Mouse (Mus musculus): ENCODE data around the gene Ezh1. TPM values are rescaled to one million over a fixed set of nuclear protein-coding genes. Genes with fewer than 3 reads are reported as not detected.
A peak's percentile ranks its signal among the peaks of the same experiment; 100 is the strongest.

Ezh1 gene
- polyA plus RNA-seq, 1 experiment from 2014 or later, result 14.8 TPM

GRCm38 (mm10) chr11:101262272-101262967 is 36.2 kb upstream of the Ezh1 start:
- WGBS, result 4% methylated on average over 24 of the region's 24 CpGs
- ATAC-seq (ENCODE audit: low read depth), result no peak
- H3K27me3 ChIP-seq (replicated peaks; ENCODE audit: control insufficient read depth, insufficient read depth, low read length), result peaks cover 45% of the 10 kb centered on the region
- H3K9me3 ChIP-seq (ENCODE audit: control insufficient read depth, low read length), result no peaks in the 10 kb centered on the region
- peak overlapping the region; percentile 45; the same call in 1 of the 2 replicates for H3K9ac ChIP-seq (ENCODE audit: low read depth, low read length)
- H3K36me3 ChIP-seq (ENCODE audit: control insufficient read depth, insufficient read depth, low read length), result 0 out of 2 replicates have a peak, but pooled peaks cover 5% of the 10 kb centered on the region
- H3K4me3 ChIP-seq (ENCODE audit: low read depth, low read length), result peak overlapping the region; percentile 61
- H3K27ac ChIP-seq (replicated peaks; ENCODE audit: low read depth, low read length), result no peak overlapping the region
- DNase-seq (ENCODE audit: low spot score), result no peak
- peaks cover 38% of the 10 kb centered on the region for H3K4me1 ChIP-seq (ENCODE audit: control insufficient read depth, insufficient read depth, low read length)
- H3K4me2 ChIP-seq (ENCODE audit: low read depth, low read length), result peak overlapping the region; percentile 95

- peaks cover 43% of the 10 kb centered on the region for H3K27me3 ChIP-seq (replicated peaks; ENCODE audit: control insufficient read depth, insufficient read depth, low read length)
- H3K4me3 ChIP-seq (ENCODE audit: low read depth, low read length), result peak overlapping the region; percentile 61
- 0 out of 2 replicates have a peak, but pooled peaks cover 12% of the 10 kb centered on the region for H3K36me3 ChIP-seq (ENCODE audit: control insufficient read depth, insufficient read depth, low read length)
- DNase-seq (ENCODE audit: low spot score) (no peak), ATAC-seq (ENCODE audit: low read depth) (peak; percentile 52; the same call in 1 of the 2 replicates)
- H3K27ac ChIP-seq (replicated peaks; ENCODE audit: low read depth, low read length), result peak overlapping the region; percentile 70
- H3K4me1 ChIP-seq (ENCODE audit: control insufficient read depth, insufficient read depth, low read length), result peaks cover 38% of the 10 kb centered on the region
- H3K9ac ChIP-seq (ENCODE audit: low read depth, low read length), result peak overlapping the region; percentile 70
- peak overlapping the region; percentile 95 for H3K4me2 ChIP-seq (ENCODE audit: low read depth, low read length)
- no peaks in the 10 kb centered on the region for H3K9me3 ChIP-seq (ENCODE audit: control insufficient read depth, low read length)
- under 1% methylated on average over 22 of the region's 30 CpGs for WGBS
Observed at GRCm38 (mm10) chr11:101260826-101261380, 34.6 kb upstream of the Ezh1 start.

GRCm38 (mm10) chr11:101259948-101260825 is 33.9 kb upstream of the Ezh1 start, which contains the start of gene Wnk4:
Gene Wnk4, plus strand, starts transcription at chr11:101260567.
- peak within 1 kb of the TSS; percentile 61 for H3K4me3 ChIP-seq (ENCODE audit: low read depth, low read length)
- under 1% methylated on average over 20 of the region's 43 CpGs for WGBS
- ATAC-seq (ENCODE audit: low read depth), result peak; percentile 89
- H3K36me3 ChIP-seq (ENCODE audit: control insufficient read depth, insufficient read depth, low read length), result 0 out of 2 replicates have a peak, but pooled peaks cover 14% of the 10 kb centered on the region
- H3K4me1 ChIP-seq (ENCODE audit: control insufficient read depth, insufficient read depth, low read length), result peaks cover 37% of the 10 kb centered on the region
- H3K27me3 ChIP-seq (replicated peaks; ENCODE audit: control insufficient read depth, insufficient read depth, low read length), result peaks cover 38% of the 10 kb centered on the region
- H3K4me2 ChIP-seq (ENCODE audit: low read depth, low read length), result peak within 1 kb of the TSS; percentile 95
- no peaks in the 10 kb centered on the region for H3K9me3 ChIP-seq (ENCODE audit: control insufficient read depth, low read length)
- peak within 1 kb of the TSS; percentile 70 for H3K9ac ChIP-seq (ENCODE audit: low read depth, low read length)
- peak within 1 kb of the TSS; percentile 70 for H3K27ac ChIP-seq (replicated peaks; ENCODE audit: low read depth, low read length)
- DNase-seq (ENCODE audit: low spot score), result peak; percentile 89

- Histone ChIP-seq H3K4me1 (ENCODE audit: control insufficient read depth, insufficient read depth, low read length) (peaks cover 30% of the 10 kb centered on the region), H3K4me2 (ENCODE audit: low read depth, low read length) (peak overlapping the region; percentile 95), H3K27me3 (replicated peaks; ENCODE audit: control insufficient read depth, insufficient read depth, low read length) (peaks cover 30% of the 10 kb centered on the region), H3K27ac (replicated peaks; ENCODE audit: low read depth, low read length) (peak overlapping the region; percentile 70), H3K9me3 (ENCODE audit: control insufficient read depth, low read length) (no peaks in the 10 kb centered on the region), H3K9ac (ENCODE audit: low read depth, low read length) (peak overlapping the region; percentile 70; the same call in 1 of the 2 replicates), H3K4me3 (ENCODE audit: low read depth, low read length) (peak overlapping the region; percentile 61; the same call in 1 of the 2 replicates), H3K36me3 (ENCODE audit: control insufficient read depth, insufficient read depth, low read length) (0 out of 2 replicates have a peak, but pooled peaks cover 14% of the 10 kb centered on the region)
- ATAC-seq (ENCODE audit: low read depth) (no peak), DNase-seq (ENCODE audit: low spot score) (peak; percentile 75)
- 26% methylated on average over 6 of the region's 6 CpGs for WGBS
Observed at GRCm38 (mm10) chr11:101259261-101259712, 33.0 kb upstream of the Ezh1 start.

- no peak overlapping the region for H3K9ac ChIP-seq (ENCODE audit: low read depth, low read length)
- ATAC-seq (ENCODE audit: low read depth) (no peak), DNase-seq (ENCODE audit: low spot score) (no peak)
- 0 out of 2 replicates have a peak, but pooled peaks cover 14% of the 10 kb centered on the region for H3K36me3 ChIP-seq (ENCODE audit: control insufficient read depth, insufficient read depth, low read length)
- H3K27ac ChIP-seq (replicated peaks; ENCODE audit: low read depth, low read length), result no peak overlapping the region
- no peak overlapping the region for H3K4me3 ChIP-seq (ENCODE audit: low read depth, low read length)
- H3K4me1 ChIP-seq (ENCODE audit: control insufficient read depth, insufficient read depth, low read length), result peaks cover 23% of the 10 kb centered on the region
- no peak overlapping the region for H3K4me2 ChIP-seq (ENCODE audit: low read depth, low read length)
- WGBS, result 88% methylated on average over 13 of the region's 13 CpGs
- H3K9me3 ChIP-seq (ENCODE audit: control insufficient read depth, low read length), result no peaks in the 10 kb centered on the region
- H3K27me3 ChIP-seq (replicated peaks; ENCODE audit: control insufficient read depth, insufficient read depth, low read length), result peaks cover 1% of the 10 kb centered on the region; the same call in 1 of the 2 replicates
Observed at GRCm38 (mm10) chr11:101255826-101256775, 29.8 kb upstream of the Ezh1 start.

- H3K4me3 ChIP-seq (ENCODE audit: low read depth, low read length), result peak within 1 kb of the TSS; percentile 76
- peak within 1 kb of the TSS; percentile 87 for H3K27ac ChIP-seq (replicated peaks; ENCODE audit: low read depth, low read length)
- no peaks in the 10 kb centered on the region for H3K27me3 ChIP-seq (replicated peaks; ENCODE audit: control insufficient read depth, insufficient read depth, low read length)
- H3K4me1 ChIP-seq (ENCODE audit: control insufficient read depth, insufficient read depth, low read length), result peaks cover 6% of the 10 kb centered on the region
- peak within 1 kb of the TSS; percentile 81 for H3K4me2 ChIP-seq (ENCODE audit: low read depth, low read length)
- H3K9me3 ChIP-seq (ENCODE audit: control insufficient read depth, low read length), result no peaks in the 10 kb centered on the region
- ATAC-seq (ENCODE audit: low read depth) (peak; percentile 85), DNase-seq (ENCODE audit: low spot score) (peak; percentile 93)
- WGBS, result 0% methylated on average over 25 of the region's 40 CpGs
- H3K9ac ChIP-seq (ENCODE audit: low read depth, low read length), result peak within 1 kb of the TSS; percentile 89
- H3K36me3 ChIP-seq (ENCODE audit: control insufficient read depth, insufficient read depth, low read length), result 0 out of 2 replicates have a peak, but pooled peaks cover 14% of the 10 kb centered on the region
Observed at GRCm38 (mm10) chr11:101253613-101254389, 27.5 kb upstream of the Ezh1 start, which contains the start of gene Vps25. Gene Vps25, plus strand, starts transcription at chr11:101253707.

GRCm38 (mm10) chr11:101252941-101253340 is 26.7 kb upstream of the Ezh1 start:
- DNase-seq (ENCODE audit: low spot score), result peak; percentile 24
- Histone ChIP-seq H3K36me3 (ENCODE audit: control insufficient read depth, insufficient read depth, low read length) (0 out of 2 replicates have a peak, but pooled peaks cover 14% of the 10 kb centered on the region), H3K27ac (replicated peaks; ENCODE audit: low read depth, low read length) (peak overlapping the region; percentile 87), H3K4me1 (ENCODE audit: control insufficient read depth, insufficient read depth, low read length) (peaks cover 6% of the 10 kb centered on the region), H3K27me3 (replicated peaks; ENCODE audit: control insufficient read depth, insufficient read depth, low read length) (no peaks in the 10 kb centered on the region), H3K4me3 (ENCODE audit: low read depth, low read length) (peak overlapping the region; percentile 76), H3K9me3 (ENCODE audit: control insufficient read depth, low read length) (no peaks in the 10 kb centered on the region), H3K9ac (ENCODE audit: low read depth, low read length) (peak overlapping the region; percentile 89), H3K4me2 (ENCODE audit: low read depth, low read length) (peak overlapping the region; percentile 81)
- no peak for ATAC-seq (ENCODE audit: low read depth)
- 9% methylated on average over 7 of the region's 7 CpGs for WGBS
